Mouse (Mus musculus) midbrain, embryonic 16.5 days (tissue): Measurements from ENCODE around the gene 4930550C14Rik. TPM values are rescaled to one million over a fixed set of nuclear protein-coding genes. Genes with fewer than 3 reads are reported as not detected.

Experiments
- ATAC-seq: fragments of 200-750 bp; cut with Nextera tagmentation; 2 replicates; pipeline ENCODE4 v1.8.0; 2017; ENCODE audit warnings: moderate TSS enrichment
- H3K27ac ChIP-seq: fragments of 300-500 bp; sonication (generic); 2 replicates; pipeline ENCODE4 v1.5.1; 2014; ENCODE audit warnings: mild to moderate bottlenecking, low read length, mixed read lengths
- H3K27me3 ChIP-seq: fragments of 300-500 bp; sonication (generic); 2 replicates; pipeline ENCODE4 v1.6.1; 2014; ENCODE audit warnings: low read depth, low read length, mixed read lengths; ENCODE audit not compliant: control insufficient read depth, insufficient read depth
- H3K36me3 ChIP-seq: fragments of 300-500 bp; sonication (generic); 2 replicates; pipeline ENCODE4 v1.6.1; 2014; ENCODE audit warnings: mild to moderate bottlenecking, low read length, moderate library complexity, mixed read lengths; ENCODE audit not compliant: control insufficient read depth, insufficient read depth
- H3K4me1 ChIP-seq: fragments of 300-500 bp; sonication (generic); 2 replicates; pipeline ENCODE4 v1.6.1; 2014; ENCODE audit warnings: mild to moderate bottlenecking, low read length, mixed read lengths; ENCODE audit not compliant: control insufficient read depth, insufficient read depth
- H3K4me2 ChIP-seq: fragments of 300-500 bp; sonication (generic); 2 replicates; pipeline ENCODE4 v1.6.1; 2014; ENCODE audit warnings: mild to moderate bottlenecking, low read length, mixed read lengths
- H3K4me3 ChIP-seq: fragments of 300-500 bp; sonication (generic); 2 replicates; pipeline ENCODE4 v1.5.1; 2014; ENCODE audit warnings: low read depth, mild to moderate bottlenecking, low read length, moderate library complexity, mixed read lengths
- H3K9ac ChIP-seq: fragments of 300-500 bp; sonication (generic); 2 replicates; pipeline ENCODE4 v1.6.1; 2014; ENCODE audit warnings: low read depth, low read length, mixed read lengths
- H3K9me3 ChIP-seq: fragments of 300-500 bp; sonication (generic); replicated peaks from 2 replicates; pipeline ENCODE4 v1.6.1; 2014; ENCODE audit warnings: mild to moderate bottlenecking, low read length, mixed read lengths; ENCODE audit not compliant: control insufficient read depth, poor library complexity, severe bottlenecking
- WGBS: fragments of 180-500 bp; shearing (Covaris S2); extraction: QIAGEN DNeasy Blood & Tissue Kit; methylation state at CpG from one replicate; pipeline ENCODE4 v1.1.7; 2014; 5-methylcytosine and 5-hydroxymethylcytosine counted together
- polyA plus RNA-seq: library from polyadenylated mRNA; unstranded; fragments of >200 nt; fragmentation: Nextera tagmentation; extraction: Ambion mirVana; gene quantifications from 2 replicates; pipeline ENCODE4 v1.2.1, GENCODE M21; 2015

The 4930550C14Rik gene
- polyA plus RNA-seq, 1 experiment from 2014 or later, result 0.28 TPM

DNA sequence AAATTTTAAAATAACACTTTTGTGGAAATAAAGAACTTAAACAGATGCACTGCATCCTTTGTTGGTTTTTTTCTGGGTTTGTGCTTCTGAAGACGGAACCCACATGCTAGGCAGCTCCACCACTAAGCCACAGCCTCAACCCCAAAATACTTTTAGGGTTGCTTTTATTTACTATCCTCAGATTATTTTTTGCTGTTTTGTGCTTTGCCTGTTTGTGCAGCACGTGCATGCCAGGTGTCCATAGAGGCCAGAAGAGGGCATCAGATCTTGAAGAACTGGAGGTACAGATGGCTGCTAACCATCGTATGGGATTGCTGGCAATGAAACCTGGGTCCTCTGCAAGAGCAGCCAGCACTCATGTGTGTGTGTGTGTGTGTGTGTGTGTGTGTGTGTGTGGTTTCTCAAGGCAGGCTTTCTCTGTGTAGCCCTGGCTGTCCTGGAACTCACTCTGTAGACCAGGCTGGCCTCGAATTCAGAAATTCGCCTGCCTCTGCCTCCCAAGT is 21.0 kb upstream of the 4930550C14Rik start:
- no peak overlapping the region for H3K9ac ChIP-seq
- H3K27me3 ChIP-seq, result no peaks in the 10 kb centered on the region
- no peak for ATAC-seq
- no peak overlapping the region for H3K27ac ChIP-seq
- H3K9me3 ChIP-seq, result no peaks in the 10 kb centered on the region
- no peaks in the 10 kb centered on the region for H3K36me3 ChIP-seq
- H3K4me3 ChIP-seq, result no peak overlapping the region
- H3K4me1 ChIP-seq, result peaks cover 6% of the 10 kb centered on the region; the same call in 1 of the 2 replicates
- 76% methylated on average over 5 of the region's 5 CpGs for WGBS
- no peak overlapping the region for H3K4me2 ChIP-seq

DNA sequence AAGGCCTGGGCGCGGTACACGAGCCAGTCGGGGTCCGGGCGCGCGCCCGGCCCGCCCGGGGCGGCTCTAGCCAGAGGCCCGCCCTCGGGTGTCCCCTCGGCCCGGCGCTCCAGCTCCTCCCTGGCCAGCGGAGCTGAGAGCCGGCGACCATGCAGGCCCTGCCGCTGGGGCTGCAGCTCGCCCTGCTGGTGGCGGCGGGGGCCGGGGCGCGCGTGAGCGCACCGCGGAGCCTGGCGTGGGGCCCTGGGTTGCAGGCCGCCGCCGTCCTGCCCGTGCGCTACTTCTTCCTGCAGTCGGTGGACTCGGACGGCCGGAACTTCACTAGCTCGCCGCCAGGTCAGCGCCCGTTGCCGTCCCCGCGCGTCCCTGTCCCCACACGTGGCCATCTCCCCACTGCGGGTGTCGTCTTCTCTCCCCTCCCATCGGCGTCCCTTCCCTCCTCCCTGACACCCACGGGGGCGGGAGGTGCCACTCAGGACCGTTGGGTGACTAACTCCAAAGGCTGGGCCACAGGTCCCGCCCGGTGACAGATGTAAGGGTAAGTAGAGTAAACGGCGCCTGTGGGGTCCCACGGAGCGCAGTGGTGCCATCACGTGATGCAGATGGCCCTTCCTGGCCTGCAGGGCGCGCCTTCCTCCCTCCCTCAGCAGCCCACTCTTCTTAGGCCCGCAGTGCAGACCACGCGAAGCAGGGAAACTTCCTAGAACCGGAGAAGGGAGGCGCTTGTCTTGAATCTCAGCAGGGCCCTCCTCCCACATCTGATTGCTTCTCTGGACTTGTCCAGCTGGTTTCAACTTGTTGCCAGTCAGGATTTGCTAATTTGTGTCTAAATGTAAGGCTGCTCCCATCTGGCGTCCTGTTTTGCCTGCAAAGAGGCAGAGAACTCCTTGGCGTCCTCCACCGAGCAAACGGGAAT is 17.9 kb upstream of the 4930550C14Rik start, which contains the start of gene Kdelc2:
Kdelc2 (plus strand) TSS at position 75 of the 916 bp plus-strand sequence.
- peak; percentile 96 for ATAC-seq
- Histone ChIP-seq H3K4me1 (peaks cover 6% of the 10 kb centered on the region; the same call in 1 of the 2 replicates), H3K27me3 (no peaks in the 10 kb centered on the region), H3K9me3 (no peaks in the 10 kb centered on the region), H3K4me2 (peak within 1 kb of the TSS; percentile 99), H3K4me3 (peak within 1 kb of the TSS; percentile 64), H3K36me3 (no peaks in the 10 kb centered on the region), H3K27ac (peak within 1 kb of the TSS; percentile 78), H3K9ac (peak within 1 kb of the TSS; percentile 82)
- 0% methylated on average over 65 of the region's 75 CpGs for WGBS

GRCm38 (mm10) chr9:53384873-53385272 is 17.3 kb upstream of the 4930550C14Rik start:
- H3K9ac ChIP-seq, result peak overlapping the region; percentile 82
- ATAC-seq, result peak; percentile 22; the same call in 1 of the 2 replicates
- H3K27me3 ChIP-seq, result no peaks in the 10 kb centered on the region
- peak overlapping the region; percentile 64 for H3K4me3 ChIP-seq
- peak overlapping the region; percentile 78 for H3K27ac ChIP-seq
- no peaks in the 10 kb centered on the region for H3K36me3 ChIP-seq
- peak overlapping the region; percentile 99 for H3K4me2 ChIP-seq
- 6% methylated on average over 8 of the region's 8 CpGs for WGBS
- peaks cover 6% of the 10 kb centered on the region; the same call in 1 of the 2 replicates for H3K4me1 ChIP-seq
- H3K9me3 ChIP-seq, result no peaks in the 10 kb centered on the region

GRCm38 (mm10) chr9:53387431-53387830 is 14.7 kb upstream of the 4930550C14Rik start:
- ATAC-seq, result no peak
- H3K9ac ChIP-seq, result no peak overlapping the region
- H3K36me3 ChIP-seq, result no peaks in the 10 kb centered on the region
- H3K9me3 ChIP-seq, result no peaks in the 10 kb centered on the region
- 68% methylated on average over 2 of the region's 2 CpGs for WGBS
- H3K27me3 ChIP-seq, result no peaks in the 10 kb centered on the region
- peaks cover 6% of the 10 kb centered on the region; the same call in 1 of the 2 replicates for H3K4me1 ChIP-seq
- H3K4me2 ChIP-seq, result no peak overlapping the region
- no peak overlapping the region for H3K27ac ChIP-seq
- no peak overlapping the region for H3K4me3 ChIP-seq

- Histone ChIP-seq H3K4me2 (no peak overlapping the region), H3K9me3 (no peaks in the 10 kb centered on the region), H3K4me1 (peaks cover 6% of the 10 kb centered on the region; the same call in 1 of the 2 replicates), H3K27ac (no peak overlapping the region), H3K27me3 (no peaks in the 10 kb centered on the region), H3K4me3 (no peak overlapping the region), H3K9ac (no peak overlapping the region), H3K36me3 (no peaks in the 10 kb centered on the region)
- no peak for ATAC-seq
- 78% methylated on average over 3 of the region's 3 CpGs for WGBS
Observed at GRCm38 (mm10) chr9:53389109-53389508, 13.0 kb upstream of the 4930550C14Rik start.

DNA sequence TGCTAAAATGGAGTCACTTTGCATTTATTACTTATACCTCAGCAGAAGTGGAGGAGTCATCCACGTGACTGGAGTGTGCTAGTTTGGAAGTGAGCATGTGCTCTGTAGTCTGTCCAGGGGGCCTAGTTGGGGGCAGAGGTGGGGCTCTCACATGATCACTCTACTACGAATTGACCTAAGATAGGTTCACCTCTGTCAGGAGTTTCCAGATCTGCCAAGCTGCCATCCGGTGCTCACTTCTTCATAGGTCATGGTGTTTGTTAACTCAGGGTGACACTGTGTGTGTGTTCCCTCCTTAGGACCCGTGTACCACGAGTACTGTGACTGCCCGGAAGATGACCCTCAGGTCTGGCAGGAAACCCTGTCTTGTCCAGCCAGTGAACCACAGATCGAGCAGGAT is 12.0 kb upstream of the 4930550C14Rik start:
- Histone ChIP-seq H3K9me3 (no peaks in the 10 kb centered on the region), H3K27me3 (no peaks in the 10 kb centered on the region), H3K4me1 (peaks cover 1% of the 10 kb centered on the region; the same call in 1 of the 2 replicates), H3K36me3 (no peaks in the 10 kb centered on the region), H3K27ac (no peak overlapping the region), H3K4me3 (no peak overlapping the region), H3K9ac (no peak overlapping the region), H3K4me2 (no peak overlapping the region)
- ATAC-seq, result no peak
- WGBS, result 84% methylated on average over 7 of the region's 7 CpGs

GRCm38 (mm10) chr9:53397685-53398387 is 4.3 kb upstream of the 4930550C14Rik start:
- no peaks in the 10 kb centered on the region for H3K27me3 ChIP-seq
- no peak overlapping the region for H3K27ac ChIP-seq
- H3K4me1 ChIP-seq, result no peaks in the 10 kb centered on the region
- H3K9me3 ChIP-seq, result no peaks in the 10 kb centered on the region
- H3K9ac ChIP-seq, result no peak overlapping the region
- 80% methylated on average over 13 of the region's 13 CpGs for WGBS
- no peak for ATAC-seq
- no peaks in the 10 kb centered on the region for H3K36me3 ChIP-seq
- H3K4me3 ChIP-seq, result no peak overlapping the region
- no peak overlapping the region for H3K4me2 ChIP-seq

DNA sequence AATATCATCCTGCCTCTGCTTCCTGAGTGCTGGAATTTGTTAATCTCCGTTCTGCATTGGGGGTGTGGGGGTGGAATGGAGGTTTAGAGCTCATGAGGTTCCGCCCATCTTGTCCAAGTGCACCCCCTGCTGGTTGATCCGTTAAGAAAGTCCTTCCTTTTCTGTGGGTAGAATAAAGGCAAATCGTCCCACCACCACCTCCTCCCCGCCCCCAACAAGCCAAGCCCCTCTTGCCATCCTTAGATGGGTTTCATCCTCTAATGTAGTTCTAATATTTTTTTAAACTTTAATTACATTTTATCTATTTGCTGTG is 3.8 kb upstream of the 4930550C14Rik start:
- Histone ChIP-seq H3K4me2 (no peak overlapping the region), H3K36me3 (no peaks in the 10 kb centered on the region), H3K27me3 (no peaks in the 10 kb centered on the region), H3K4me3 (no peak overlapping the region), H3K4me1 (no peaks in the 10 kb centered on the region), H3K9me3 (no peaks in the 10 kb centered on the region), H3K27ac (no peak overlapping the region), H3K9ac (no peak overlapping the region)
- WGBS, result 10% methylated on average over 5 of the region's 5 CpGs
- ATAC-seq, result no peak
